Mouse (Mus musculus): ENCODE measurements at regions not wholly inside any gene's neighbourhood (a gene's known extent, or its start where the extent isn't known, plus 50 kb on each side); places are given as distances from the start of the nearest gene placed in this dataset.

GRCm38 (mm10) chr5:43441306-43441705, 74.0 kb upstream of the C1qtnf7 start:
- Histone ChIP-seq H3K4me1 (no peaks in the 10 kb centered on the region), H3K36me3 (no peaks in the 10 kb centered on the region), H3K9ac (no peak overlapping the region), H3K27me3 (no peaks in the 10 kb centered on the region), H3K4me2 (replicated peaks) (no peak overlapping the region), H3K4me3 (no peak overlapping the region), H3K9me3 (replicated peaks) (no peaks in the 10 kb centered on the region), H3K27ac (no peak overlapping the region)
- no peak for ATAC-seq (ENCODE audit: low FRiP score)
- 78% methylated on average over 3 of the region's 3 CpGs for WGBS

- no peak overlapping the region for H3K9ac ChIP-seq
- no peaks in the 10 kb centered on the region for H3K9me3 ChIP-seq (replicated peaks)
- H3K27me3 ChIP-seq = no peaks in the 10 kb centered on the region
- no peak overlapping the region for H3K4me2 ChIP-seq (replicated peaks)
- no peak overlapping the region for H3K4me3 ChIP-seq
- ATAC-seq (ENCODE audit: low FRiP score) = no peak
- 49% methylated on average over 3 of the region's 3 CpGs for WGBS
- no peak overlapping the region for H3K27ac ChIP-seq
- H3K36me3 ChIP-seq = no peaks in the 10 kb centered on the region
- no peaks in the 10 kb centered on the region for H3K4me1 ChIP-seq
Measured at GRCm38 (mm10) chr5:43444582-43445214, 70.6 kb upstream of the C1qtnf7 start.

- Histone ChIP-seq H3K4me3 (no peak overlapping the region), H3K9me3 (replicated peaks) (no peaks in the 10 kb centered on the region), H3K27ac (no peak overlapping the region), H3K4me2 (replicated peaks) (no peak overlapping the region), H3K9ac (no peak overlapping the region), H3K36me3 (no peaks in the 10 kb centered on the region), H3K4me1 (no peaks in the 10 kb centered on the region), H3K27me3 (no peaks in the 10 kb centered on the region)
- ATAC-seq (ENCODE audit: low FRiP score) = no peak
Measured at GRCm38 (mm10) chr5:43445620-43446019, 69.7 kb upstream of the C1qtnf7 start.

- Histone ChIP-seq H3K9ac (no peak overlapping the region), H3K36me3 (no peaks in the 10 kb centered on the region), H3K27me3 (no peaks in the 10 kb centered on the region), H3K4me1 (no peaks in the 10 kb centered on the region), H3K4me3 (no peak overlapping the region), H3K9me3 (replicated peaks) (no peaks in the 10 kb centered on the region), H3K27ac (no peak overlapping the region), H3K4me2 (replicated peaks) (no peak overlapping the region)
- ATAC-seq (ENCODE audit: low FRiP score) = no peak
Measured at GRCm38 (mm10) chr5:43446295-43446694, 69.0 kb upstream of the C1qtnf7 start.

GRCm38 (mm10) chr5:43456018-43456417, 59.3 kb upstream of the C1qtnf7 start:
- Histone ChIP-seq H3K27me3 (no peaks in the 10 kb centered on the region), H3K9ac (no peak overlapping the region), H3K27ac (no peak overlapping the region), H3K4me1 (no peaks in the 10 kb centered on the region), H3K4me3 (no peak overlapping the region), H3K4me2 (replicated peaks) (no peak overlapping the region), H3K9me3 (replicated peaks) (no peaks in the 10 kb centered on the region), H3K36me3 (no peaks in the 10 kb centered on the region)
- 79% methylated on average over 3 of the region's 3 CpGs for WGBS
- ATAC-seq (ENCODE audit: low FRiP score) = no peak

- no peak for ATAC-seq (ENCODE audit: low FRiP score)
- Histone ChIP-seq H3K36me3 (no peaks in the 10 kb centered on the region), H3K4me2 (replicated peaks) (no peak overlapping the region), H3K4me3 (no peak overlapping the region), H3K27me3 (no peaks in the 10 kb centered on the region), H3K27ac (no peak overlapping the region), H3K4me1 (no peaks in the 10 kb centered on the region), H3K9ac (no peak overlapping the region), H3K9me3 (replicated peaks) (no peaks in the 10 kb centered on the region)
- 83% methylated on average over 7 of the region's 7 CpGs for WGBS
Measured at GRCm38 (mm10) chr5:43457725-43458124, 57.6 kb upstream of the C1qtnf7 start.

GRCm38 (mm10) chr5:43461987-43462715, 53.2 kb upstream of the C1qtnf7 start:
- Histone ChIP-seq H3K9me3 (replicated peaks) (no peaks in the 10 kb centered on the region), H3K27me3 (no peaks in the 10 kb centered on the region), H3K27ac (no peak overlapping the region), H3K4me3 (no peak overlapping the region), H3K9ac (no peak overlapping the region), H3K4me1 (no peaks in the 10 kb centered on the region), H3K4me2 (replicated peaks) (no peak overlapping the region), H3K36me3 (no peaks in the 10 kb centered on the region)
- no peak for ATAC-seq (ENCODE audit: low FRiP score)
- 82% methylated on average over 1 of the region's 1 CpGs for WGBS

Data from hindbrain, embryonic 12.5 days (tissue).